Mouse (Mus musculus) left cerebral cortex, adult 11 months (tissue): ENCODE measurements around the gene Slc23a2.

Experiments
- DNase-seq: peaks from one replicate; pipeline ENCODE4 v3.0.0; 2022; ENCODE audit warnings: low spot score

Slc23a2 gene

DNA sequence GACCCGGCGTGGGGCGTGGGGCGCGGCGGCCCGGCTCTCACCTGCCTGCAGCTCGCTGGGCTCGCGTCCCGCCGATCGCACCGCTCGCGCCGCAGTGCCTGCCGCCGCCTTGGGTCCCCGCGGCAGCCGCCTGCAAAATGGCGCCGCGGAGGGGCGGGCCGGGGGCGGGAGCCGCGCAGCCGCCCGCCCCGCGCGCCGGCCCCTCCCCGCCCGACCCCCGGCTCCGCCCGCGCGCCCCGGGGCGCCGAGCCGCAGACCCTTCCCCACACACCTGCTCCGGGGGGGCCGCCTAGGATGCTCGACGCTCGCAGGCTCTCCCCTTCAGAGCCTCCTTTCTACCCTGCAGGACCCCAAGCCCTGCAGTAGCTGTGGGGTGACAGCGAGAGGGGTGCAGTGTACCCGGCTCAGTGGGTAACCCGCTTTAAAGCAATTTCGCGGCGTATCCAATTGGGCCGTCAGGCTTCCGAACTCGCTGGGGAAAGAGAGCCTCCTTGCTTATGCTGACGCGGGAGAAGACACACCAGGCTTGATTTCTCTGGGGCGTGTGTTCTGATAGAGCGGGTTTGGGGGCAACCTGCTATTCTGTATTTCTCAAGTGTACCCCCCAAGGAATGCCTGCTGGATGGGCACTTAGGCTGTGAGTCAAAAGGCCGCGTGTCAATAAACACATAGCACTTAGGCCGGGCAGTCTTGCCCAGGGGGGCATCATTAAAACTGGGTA, at the start of gene Slc23a2:
TSS of gene Slc23a2 (minus strand) at position 138 of the 721 bp plus-strand sequence.
- no peak for DNase-seq

DNA sequence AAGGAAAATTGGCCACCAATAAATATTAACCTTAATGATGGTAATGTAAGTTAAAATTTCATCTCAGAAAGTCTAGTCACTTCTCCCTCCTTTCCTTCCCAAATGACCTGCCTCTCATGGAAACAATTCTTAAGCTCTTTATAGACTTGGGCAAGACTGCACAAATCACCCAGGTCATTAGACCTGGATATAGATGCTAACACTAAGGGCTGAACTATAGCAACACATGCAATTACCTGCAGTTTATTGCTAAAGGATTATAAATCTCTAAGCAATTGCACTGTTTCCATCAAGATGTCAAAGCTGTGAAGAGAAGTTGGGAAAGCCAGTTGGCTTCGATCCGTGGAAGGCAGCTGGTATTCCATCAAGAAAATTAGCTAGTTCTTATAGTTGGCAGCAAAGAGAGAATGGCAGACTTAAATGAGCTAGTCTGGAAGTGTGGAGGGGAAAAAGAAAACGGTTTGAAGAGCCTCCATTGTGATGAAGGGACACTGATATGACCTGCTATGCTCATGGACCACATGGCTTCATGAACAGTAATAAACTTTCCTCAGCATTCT, 45.8 kb upstream of the Slc23a2 start:
- no peak for DNase-seq

DNA sequence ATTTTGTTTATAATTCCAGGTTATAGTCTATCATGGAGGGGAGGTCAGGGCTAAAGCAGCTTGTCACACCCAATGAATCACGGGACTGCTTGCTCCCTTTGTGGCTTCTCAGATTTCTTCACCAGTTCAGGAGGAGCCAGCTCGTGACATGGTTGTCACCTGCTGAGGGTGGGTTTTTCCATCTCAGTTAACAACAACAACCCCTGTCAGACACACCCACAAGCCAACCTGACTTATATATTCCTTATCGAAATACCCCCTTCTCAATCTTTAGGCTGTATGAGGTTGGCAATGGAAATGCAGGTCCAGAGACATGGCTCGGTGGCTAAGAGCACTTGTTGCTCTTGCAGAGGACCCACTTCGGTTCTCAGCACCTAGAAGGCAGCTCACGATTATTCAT, 39.0 kb upstream of the Slc23a2 start:
- no peak for DNase-seq

DNA sequence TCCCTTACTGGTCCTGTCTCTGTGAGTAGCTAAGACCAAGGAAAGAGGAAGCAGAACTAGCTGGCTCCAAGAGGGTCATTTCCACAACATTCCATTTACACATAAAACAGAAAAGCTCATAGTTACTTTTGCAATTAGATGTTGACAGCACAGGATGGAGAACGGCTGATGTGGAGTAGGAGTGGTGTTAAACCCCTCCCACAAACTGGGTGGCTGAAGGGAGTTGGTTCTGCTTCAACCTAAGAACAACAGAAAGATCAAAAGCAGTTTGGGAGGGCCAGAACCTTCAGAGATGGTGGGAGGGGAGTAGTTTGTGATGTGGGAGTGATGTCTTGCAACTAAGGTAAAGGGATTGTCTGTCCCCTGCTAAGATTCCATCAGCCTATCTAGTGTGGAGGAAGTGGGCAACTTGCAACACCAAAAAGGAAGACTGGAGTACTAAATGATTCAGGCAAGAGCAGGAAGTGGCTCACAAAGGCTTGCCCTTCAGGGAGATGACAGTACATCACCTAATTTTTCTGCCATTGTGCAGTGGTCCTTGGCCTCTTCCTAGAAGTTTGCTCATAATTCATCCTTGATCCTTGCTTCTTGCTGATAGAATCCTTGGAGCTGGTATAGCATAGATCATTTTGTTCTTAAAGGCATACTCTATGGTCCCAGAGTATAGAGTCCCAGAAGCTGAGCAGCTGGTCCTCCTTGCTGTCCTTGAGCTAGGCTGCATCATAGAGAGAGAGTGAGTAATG, 35.7 kb upstream of the Slc23a2 start:
- DNase-seq: no peak

DNA sequence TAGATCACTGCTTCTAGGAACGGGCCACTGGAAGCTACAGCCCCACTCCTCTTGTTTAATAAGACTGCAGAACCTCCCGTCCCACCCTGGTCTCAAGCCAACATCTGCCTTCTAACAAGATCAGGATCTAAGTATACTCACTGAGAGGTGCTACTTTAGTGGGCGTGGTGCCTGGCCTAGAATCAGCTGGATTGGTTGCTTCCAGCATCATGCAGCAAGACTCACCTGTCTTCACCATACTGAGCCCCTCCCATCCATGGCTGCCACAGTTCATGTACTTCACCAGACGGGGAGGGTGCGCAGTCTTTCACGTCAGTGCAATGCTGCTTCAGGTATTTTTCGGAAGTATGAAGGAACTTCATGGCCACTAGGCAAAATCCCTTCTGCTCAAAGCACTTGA, 34.5 kb upstream of the Slc23a2 start:
- no peak for DNase-seq

DNA sequence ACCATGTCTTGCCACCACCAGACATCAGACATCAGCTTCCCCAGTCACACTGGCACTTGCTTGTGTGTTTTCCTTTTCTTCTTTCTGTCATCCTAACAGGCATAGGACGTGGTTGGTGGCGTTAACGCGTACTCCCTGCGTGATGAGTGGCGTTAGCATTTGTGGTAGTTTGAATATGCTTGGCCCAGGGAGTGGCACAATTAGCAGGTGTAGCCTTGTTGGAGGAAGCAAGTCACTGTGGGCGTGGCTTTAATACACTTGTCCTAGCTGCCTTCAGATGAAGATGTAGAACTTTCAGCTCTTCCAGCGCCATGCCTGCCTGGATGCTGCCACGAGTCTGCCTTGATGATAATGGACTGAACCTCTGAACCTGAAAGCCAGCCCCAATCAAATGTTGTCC, 32.5 kb upstream of the Slc23a2 start:
- DNase-seq: no peak

DNA sequence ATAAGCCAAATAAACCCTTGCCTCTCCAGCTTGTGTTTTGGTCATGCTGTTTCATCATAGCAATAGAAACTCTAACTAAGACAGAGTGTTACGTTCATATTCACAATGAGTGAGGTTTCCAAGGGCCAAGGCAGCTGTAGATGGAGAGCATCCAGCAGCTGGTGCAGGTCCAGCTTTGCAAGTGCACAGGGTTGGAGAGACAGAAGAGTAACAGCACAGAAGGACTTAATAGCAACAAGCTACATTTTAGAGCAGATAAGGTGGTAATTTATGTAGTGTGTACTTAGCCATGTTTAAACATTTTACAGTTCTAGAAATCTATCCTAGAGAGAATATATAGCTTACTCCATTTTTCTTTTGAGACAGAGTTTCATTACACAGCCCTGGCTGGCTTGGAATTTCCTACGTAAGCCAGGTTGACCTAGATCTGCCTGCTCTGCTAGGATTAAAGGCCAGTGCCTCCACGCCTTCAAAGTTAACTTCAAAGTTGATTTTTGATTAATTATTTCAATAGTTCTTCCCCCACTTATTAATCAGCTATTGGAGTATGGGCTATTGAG, 31.5 kb upstream of the Slc23a2 start:
- no peak for DNase-seq

DNA sequence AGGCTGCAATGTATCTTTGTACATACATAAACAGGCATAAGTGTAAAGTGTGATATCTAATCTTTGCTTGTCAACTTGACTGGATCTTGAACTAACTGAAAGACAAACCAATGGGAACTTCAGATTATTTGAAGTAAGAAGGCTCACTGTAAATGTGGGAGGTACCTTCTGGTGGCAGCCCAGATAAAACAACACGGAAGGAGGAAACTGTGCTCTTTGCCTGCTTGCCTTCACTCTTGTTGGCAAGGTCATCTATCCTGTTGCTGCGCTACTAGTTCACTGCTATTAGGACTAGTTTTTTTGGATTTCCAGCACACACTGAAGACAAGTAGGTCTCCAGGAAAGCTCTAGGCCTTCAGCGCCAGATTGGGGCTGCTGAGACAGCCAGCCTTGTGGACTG, 29.1 kb upstream of the Slc23a2 start:
- DNase-seq: no peak

DNA sequence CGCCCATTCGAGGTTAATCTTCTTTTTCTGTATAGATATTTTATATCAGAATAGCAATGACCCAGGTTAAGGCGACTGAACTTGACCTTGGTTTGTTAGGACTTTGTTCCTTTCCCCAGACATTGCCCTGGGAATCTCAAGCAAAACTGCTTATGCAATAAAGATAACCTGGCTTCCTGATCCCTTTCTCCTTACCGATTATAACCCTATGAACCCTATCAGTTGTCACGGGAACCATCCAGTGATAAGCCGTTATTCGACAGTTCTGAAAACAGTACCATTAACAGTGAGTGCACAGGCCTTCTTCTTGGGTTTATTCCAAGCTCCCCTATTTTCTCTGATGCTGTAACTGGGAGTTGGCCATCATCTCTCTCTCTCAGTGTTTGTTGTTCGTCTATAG, 27.0 kb upstream of the Slc23a2 start:
- no peak for DNase-seq

DNA sequence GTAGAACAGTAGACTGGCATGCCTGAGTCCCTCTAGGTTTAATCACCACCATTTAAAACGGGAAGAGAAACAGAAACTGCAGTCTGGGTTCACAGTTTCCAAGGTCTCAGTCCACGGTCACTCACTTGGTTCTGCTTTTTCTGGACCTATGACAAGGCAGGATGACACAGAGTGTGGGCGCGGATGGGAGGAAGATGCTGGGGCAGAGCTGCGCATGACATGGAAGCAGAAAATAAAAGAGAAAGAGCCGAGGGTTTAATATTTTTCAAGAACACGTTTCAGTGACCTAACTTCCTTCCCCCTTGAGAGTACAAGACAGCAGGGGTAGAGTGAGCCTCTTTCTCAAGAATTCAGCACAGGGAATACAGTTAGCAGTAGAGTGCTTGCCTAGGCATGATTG, 24.2 kb upstream of the Slc23a2 start:
- no peak for DNase-seq

DNA sequence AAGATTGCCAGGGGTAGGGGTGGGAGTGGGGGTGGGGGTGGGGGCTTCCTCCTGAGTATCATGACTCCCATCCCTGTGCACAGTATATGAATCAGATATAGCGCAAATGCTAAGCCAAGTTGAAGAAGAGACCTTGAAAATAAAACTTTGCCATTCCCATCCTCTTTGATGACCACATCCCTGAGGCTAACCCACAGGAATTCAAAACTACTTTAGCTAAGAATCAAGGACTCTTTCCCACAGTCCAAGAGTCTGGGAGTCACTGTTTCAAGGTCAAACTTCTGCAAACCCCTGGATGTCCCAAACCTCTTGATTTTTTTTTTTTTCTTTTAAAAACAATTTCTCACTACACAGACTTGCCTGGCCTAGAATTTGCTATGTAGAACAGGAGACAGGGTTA, 18.7 kb upstream of the Slc23a2 start:
- no peak for DNase-seq

DNA sequence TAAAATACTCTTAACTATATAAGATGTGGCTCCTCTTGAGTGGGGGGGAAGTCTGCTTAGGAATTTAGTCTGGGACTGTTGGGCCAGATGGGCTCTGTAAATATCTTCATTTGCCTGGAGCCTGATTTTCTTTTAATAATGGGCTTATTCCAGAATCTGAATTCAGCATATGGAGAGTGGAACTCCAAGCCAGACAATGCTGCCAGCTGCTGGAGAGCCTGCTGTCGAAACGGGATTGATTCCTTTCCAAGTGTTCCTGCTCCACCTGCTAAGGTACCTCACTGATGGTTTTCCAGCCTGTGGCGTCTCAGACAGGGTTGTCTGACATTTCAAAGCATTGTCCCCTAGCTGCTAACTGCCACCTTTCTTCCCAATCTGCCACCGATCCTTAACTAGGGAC, 12.6 kb upstream of the Slc23a2 start:
- DNase-seq: no peak

DNA sequence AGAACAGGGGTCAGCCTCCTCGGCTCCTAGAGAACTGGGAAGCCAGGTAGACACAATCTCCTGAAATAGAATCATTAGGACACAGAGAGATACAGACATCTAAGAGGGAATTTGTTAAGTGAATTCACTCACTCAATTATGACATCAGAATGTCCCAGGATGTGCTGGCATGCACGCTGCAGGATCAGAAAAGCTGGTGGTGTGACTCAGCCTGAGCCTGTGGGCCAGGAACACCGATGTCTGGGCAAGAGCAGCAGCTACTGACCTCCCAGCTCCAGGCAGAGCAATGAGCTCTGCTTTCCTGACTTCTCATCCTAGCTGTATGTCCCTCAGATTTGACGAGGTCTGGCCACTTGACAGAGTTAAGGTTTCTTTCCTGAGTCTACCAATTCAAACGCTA, 7.8 kb upstream of the Slc23a2 start:
- no peak for DNase-seq

DNA sequence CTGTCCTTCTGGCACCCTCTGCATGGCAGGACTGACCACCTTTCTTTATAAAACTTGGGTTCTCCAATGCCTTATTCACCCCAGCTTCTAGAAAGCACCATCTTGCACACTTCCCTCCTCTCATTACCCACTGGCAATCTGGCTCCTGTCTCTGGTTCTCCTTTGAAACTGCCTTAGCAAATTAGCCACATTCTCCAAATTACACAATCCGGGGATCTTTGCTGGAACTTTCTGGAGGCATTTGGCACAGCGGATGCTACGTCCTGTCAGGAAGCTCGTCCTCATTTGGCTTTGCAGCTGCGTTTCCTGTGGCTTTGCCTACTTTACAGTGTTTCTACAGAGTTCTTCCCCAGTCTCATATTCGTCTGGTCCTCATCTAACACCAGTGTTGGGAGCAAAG, 6.7 kb upstream of the Slc23a2 start:
- DNase-seq: no peak

DNA sequence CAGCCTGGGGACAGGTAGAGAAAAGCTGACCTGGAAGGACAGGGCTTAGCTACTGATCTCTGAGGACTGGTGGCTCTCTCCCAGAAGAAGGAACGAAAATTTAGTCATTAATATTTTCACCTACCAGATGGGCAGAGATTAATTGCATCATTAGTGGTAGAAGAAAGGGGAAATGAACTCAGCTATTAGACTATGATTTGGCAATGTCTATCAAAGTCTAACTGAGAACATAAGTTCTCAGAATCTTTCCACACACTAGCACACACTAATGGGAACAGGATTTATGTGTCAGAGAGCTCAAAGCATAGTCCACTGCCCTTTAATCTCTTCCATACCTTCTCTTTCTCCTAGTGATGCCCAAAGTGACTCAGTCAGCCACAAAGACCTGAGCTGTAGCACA, 6.0 kb upstream of the Slc23a2 start:
- no peak for DNase-seq

DNA sequence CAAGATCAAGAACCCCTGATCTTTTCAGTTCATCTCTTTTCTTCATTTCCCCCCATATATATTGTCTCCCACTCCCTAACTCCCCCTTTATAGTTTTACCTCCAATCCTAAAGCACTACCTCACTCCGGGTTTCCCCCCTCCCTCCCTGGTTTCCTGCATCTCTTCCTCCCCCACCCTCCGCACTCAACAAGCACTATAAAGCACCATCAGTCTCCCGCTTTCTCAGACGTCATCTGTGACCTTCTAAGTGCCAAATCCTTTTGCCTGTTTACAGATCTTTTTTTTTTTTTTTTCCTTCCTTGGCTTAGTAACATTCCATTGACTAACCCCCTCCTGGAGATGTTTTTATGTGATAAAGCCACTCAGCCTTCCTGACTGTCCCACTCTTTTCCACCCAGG, 1.6 kb upstream of the Slc23a2 start:
- no peak for DNase-seq

DNA sequence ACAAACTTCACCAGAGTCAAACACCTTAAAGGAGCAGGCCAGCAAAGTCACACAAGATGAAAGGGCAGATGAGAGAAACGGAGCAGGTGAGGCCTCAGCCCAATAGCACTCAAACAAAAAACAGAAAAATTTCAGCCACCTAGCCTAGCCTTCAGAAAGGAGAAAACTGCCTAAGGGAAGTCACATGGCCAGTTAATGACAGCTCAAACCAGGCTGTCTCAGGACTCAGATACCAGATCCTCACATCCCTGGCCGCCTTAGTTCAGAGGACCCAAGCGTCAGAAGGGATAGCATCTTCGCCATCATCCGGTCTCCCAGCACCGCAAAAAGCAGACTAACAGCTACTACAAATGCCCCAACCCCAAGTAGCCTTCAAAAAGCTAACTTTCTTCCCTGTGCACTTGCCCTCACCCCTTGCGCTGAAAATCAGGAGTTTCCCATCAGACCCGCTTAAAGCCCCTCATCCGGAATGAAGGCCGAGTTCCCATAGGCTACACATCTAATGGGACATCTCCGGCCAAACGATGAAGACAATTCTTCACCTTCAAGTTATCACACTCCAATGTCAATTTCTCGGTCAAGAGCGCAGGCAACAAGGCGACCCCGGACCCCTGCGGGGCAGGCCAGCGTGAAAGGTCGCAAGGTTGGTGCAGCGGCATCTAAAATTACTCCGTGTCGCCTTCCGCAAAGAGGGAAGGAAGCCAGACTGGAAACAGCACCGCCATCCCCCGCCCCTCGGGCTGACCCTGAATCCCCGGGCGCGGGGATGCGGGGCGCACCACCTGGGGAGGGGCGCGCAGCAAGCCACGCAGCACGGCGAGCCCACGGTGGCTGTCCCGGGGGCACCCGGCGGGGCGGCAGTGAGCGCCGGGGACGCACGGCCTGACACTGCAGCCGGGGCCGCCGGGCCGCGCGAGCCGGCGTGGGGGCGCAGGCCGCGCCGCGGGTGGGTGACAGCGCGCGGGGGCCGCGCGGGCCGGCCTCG, 673 bp downstream of the Slc23a2 start:
- no peak for DNase-seq

DNA sequence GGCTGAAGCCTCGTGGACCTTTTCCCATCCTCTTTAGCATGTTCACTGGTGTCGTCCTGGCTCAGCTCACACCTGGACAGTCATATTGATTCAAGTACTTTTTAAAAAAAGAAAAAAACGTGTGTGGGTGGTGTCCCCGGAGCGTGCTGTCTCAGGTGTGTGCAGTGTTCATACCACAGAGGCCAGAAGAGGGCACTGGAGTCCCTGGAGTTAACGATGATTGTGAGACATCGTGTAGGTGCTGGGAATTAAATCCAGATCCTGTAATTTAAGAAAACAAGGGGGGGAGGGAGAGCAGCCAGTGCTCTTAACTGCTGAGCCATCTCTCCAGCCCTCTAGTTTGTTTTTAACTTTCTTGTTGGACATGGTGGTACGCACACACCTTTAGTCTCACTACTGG, 2.3 kb downstream of the Slc23a2 start:
- DNase-seq: no peak

DNA sequence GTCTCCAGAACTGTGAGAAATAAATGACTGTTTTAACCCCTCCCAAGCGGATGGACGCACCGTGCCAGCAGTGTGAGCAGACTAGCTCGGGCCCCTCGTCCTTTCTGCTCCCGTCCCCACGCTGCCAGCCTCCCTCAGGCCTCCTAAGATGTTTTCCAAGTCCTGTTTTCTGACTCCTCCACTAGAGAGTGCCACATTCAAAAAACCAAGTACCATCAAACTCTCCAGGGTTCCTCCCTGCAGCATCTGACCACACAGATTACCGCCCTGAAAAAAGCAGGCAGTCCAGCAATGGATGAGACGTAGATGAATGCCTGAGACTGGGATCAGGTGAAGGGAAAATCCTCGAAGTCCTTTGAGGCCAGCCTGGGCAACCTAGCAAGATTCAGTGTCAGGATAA, 4.4 kb downstream of the Slc23a2 start:
- DNase-seq: no peak

DNA sequence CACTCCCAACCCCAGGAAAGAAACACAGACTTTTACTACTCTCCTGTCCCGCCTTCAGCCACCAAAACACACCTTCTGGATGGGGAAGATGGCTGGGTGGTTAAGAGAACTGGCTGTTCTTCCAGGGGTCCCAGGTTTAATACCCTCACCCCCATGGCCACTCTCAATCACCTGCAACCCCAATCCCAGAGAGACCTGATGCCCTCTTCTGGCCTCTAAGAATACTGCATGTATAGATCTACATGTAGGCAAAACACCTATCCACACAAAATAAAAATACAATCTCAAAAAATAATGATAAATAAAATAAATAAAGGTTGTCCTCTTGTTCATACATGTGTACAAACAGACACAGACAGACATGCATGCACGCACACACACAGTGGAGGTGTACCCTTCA, 5.8 kb downstream of the Slc23a2 start:
- no peak for DNase-seq

DNA sequence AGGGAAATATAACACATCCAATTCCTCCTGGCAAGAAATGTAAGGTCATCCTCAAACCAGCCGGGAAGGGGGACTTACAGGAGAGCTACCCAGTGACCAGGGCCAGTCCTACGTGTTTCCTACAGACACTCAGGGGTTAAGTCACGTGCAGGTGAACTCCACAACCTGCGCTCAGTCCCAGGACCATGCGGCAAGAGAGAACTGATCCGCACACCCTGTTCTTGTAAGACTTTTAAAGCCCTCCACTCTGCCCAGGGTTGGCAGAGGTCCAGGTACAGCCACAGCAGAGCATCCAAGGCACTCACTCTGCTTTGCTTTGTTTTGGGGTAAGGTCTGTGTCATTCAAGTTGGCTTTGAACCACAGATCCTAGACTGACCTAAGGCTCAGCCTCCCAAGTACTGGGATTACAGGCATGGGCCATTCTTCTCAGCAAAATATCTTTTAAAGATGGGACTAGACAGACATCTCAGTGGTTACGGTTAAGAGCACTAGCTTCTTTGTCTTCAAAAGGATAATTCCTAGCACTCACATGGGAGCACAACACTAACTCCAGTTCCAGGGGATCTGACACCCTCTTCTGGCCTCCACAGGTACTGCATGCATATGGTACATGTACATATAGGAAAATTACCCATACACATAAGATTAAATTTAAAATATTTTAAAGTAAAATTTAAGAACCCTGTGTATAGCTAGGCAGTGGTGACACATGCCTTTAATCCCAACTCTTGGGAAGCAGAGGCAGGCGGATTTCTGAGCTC, 8.9 kb downstream of the Slc23a2 start:
- no peak for DNase-seq
